Mouse (Mus musculus) liver, embryonic 14.5 days (tissue): ENCODE data around the gene Panx2.

Experiments used
- CTCF ChIP-seq: IDR thresholded peaks from 2 replicates; pipeline ENCODE4 v1.5.1; 2016; ENCODE audit warnings: antibody characterized with exemption, low read depth, control low read depth
- EP300 ChIP-seq: IDR thresholded peaks from 2 replicates; pipeline ENCODE4 v1.6.1; 2016; ENCODE audit warnings: antibody characterized with exemption, low read depth

DNA sequence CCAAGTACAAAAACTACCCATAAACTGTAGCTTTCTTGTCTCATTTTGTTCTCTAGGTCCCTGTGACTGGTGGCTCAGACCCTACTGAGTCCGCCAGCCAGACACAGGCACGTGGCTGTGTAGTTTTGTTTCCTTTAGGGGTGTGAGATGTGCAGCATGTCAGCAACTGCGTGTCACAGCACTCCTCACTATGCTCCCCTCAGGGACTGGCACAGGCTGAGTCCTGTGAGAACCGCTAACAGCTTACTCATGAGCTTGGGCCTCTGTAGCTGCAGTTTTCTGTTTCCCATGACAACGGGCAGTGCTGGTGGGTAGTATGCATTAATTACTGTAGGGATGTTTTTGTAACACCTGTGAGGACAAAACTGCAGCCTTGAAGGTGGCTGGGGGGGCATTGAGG is 32.6 kb downstream of the Panx2 start:
- TF ChIP-seq EP300 (no peak), CTCF (no peak)
